Mouse (Mus musculus): ENCODE data around the gene Exoc3.

GRCm38 (mm10) chr13:74167492-74167891 lies 41.0 kb downstream of the Exoc3 start:
- TF ChIP-seq CTCF (IDR thresholded peaks at IDR 0.05; ENCODE audit: low read depth) (no peak), EP300 (IDR thresholded peaks at IDR 0.05; ENCODE audit: low read depth) (no peak)
